Mouse (Mus musculus) myocyte (in vitro differentiated cells): Measurements from ENCODE around the gene Kank3.

Experiments used
- CEBPB ChIP-seq: IDR thresholded peaks from 2 replicates; pipeline ENCODE4 v1.6.1; 2011; ENCODE audit warnings: mild to moderate bottlenecking, moderate library complexity; ENCODE audit not compliant: poor library complexity, insufficient read depth, severe bottlenecking
- MAX ChIP-seq: IDR thresholded peaks from one replicate; pipeline ENCODE4 v1.6.1; 2011; ENCODE audit warnings: low read depth, mild to moderate bottlenecking, control low read depth
- MYOG ChIP-seq, 3 experiments: IDR thresholded peaks; one replicate each; pipeline ENCODE4 v1.6.1; 2011; ENCODE audit warnings: control low read depth in 2 of 3, low read depth in 2 of 3, mild to moderate bottlenecking in 2 of 3; ENCODE audit not compliant: insufficient read length in 2 of 3, control insufficient read depth in 1 of 3, insufficient read depth in 1 of 3
- POLR2A ChIP-seq: IDR thresholded peaks from one replicate; pipeline ENCODE4 v1.6.1; 2011; ENCODE audit warnings: low read depth, mild to moderate bottlenecking, control low read depth, moderate library complexity; ENCODE audit not compliant: insufficient read length
- TCF12 ChIP-seq: IDR thresholded peaks from one replicate; pipeline ENCODE4 v1.6.1; 2011; ENCODE audit warnings: mild to moderate bottlenecking, control low read depth; ENCODE audit not compliant: poor library complexity, insufficient read depth, severe bottlenecking

GRCm38 (mm10) chr17:33865330-33866030, 55.2 kb downstream of the Kank3 start:
- TF ChIP-seq MAX (no peak), POLR2A (no peak), TCF12 (no peak), MYOG (IDR thresholded peaks at IDR 0.05; ENCODE audit: control insufficient read depth in 1 of 3, insufficient read depth in 1 of 3, insufficient read length in 2 of 3, low read depth in 2 of 3) (no peak), CEBPB (no peak)
